Mouse (Mus musculus): ENCODE data around the gene Dip2b. TPM values are rescaled to one million over a fixed set of nuclear protein-coding genes. Genes with fewer than 3 reads are reported as not detected.

The Dip2b gene
- polyA plus RNA-seq, 1 experiment: 2.6 TPM

- no peak for TF ChIP-seq GATA1 (IDR thresholded peaks at IDR 0.05; ENCODE audit: low read length)
Observed at GRCm38 (mm10) chr15:100126456-100127107, 88.1 kb downstream of the Dip2b start.

DNA sequence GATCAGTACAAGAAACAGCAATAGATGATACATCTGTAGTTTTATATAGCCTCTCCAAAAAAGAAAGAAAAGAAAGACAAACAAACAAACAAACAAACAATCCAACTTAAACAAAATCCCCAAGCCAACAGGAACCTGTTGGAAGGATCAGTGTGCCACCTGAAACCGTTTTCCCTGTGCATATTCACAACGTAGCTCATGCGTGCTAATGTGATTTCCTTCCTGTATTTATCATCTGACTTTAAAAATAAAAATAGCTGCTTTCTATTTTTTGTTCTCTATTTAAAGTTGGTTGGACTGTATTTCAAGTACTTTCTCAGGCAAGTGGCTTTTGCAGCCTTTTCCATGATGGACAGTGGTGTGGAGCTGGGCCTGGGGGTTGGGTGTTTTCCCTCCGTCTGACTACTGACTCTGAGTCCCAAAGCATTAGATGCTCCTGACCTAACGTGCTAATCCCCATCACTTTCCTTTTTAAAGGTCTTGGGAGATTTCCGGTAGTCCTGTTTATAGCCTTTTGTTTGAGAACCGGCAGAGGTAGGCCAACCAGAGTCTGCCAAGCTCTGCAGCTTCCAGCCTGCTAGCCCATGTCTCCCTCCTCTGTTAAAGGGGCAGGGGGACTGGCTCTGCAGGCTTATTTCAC lies 90.8 kb downstream of the Dip2b start:
- no peak for TF ChIP-seq GATA1 (IDR thresholded peaks at IDR 0.05; ENCODE audit: low read length)

DNA sequence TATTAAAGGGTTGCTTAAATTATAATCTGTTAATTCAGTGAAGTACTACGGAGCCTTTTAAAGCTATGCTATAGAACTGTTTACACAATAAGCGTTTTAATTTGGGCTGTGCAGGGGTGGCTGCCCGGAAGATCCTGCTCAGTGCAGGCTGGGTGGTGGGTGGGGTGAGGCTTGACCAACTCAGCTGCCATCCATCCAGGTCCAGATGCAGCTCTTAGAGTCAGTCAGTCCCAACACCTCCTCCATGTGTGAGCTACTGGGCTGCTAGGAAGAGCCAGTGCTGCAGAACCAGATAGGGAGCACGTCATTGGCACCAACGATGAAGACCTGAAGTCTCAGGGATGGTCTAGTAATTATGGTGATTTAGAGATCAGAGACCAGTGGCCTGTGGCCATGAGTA lies 101.2 kb downstream of the Dip2b start:
- TF ChIP-seq GATA1 (IDR thresholded peaks at IDR 0.05; ENCODE audit: low read length): no peak

DNA sequence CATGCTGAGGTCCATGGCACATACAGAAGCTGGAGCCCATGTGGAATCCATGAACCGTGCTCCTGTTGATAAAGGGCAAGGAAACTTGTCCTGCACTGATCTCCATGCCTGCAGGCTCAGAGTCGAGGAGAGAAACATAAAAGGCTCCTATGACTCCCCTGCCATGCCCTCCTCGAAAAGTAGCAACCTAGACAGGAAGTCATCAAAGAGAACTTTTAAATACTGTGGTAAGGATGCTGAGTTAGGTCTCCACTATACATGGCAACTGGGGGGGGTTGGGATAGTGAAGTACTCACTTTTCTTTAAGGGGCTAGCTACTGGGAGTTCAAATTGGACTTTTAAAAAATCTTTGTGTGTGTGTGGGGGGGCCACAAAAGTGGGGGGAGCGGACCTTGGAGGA lies 102.0 kb downstream of the Dip2b start:
- TF ChIP-seq GATA1 (IDR thresholded peaks at IDR 0.05; ENCODE audit: low read length): no peak

- no peak for TF ChIP-seq GATA1 (IDR thresholded peaks at IDR 0.05; ENCODE audit: low read length)
Observed at GRCm38 (mm10) chr15:100143091-100143801, 104.8 kb downstream of the Dip2b start.

GRCm38 (mm10) chr15:100144854-100145824 lies 106.7 kb downstream of the Dip2b start:
- no peak for TF ChIP-seq GATA1 (IDR thresholded peaks at IDR 0.05; ENCODE audit: low read length)

- TF ChIP-seq GATA1 (IDR thresholded peaks at IDR 0.05; ENCODE audit: low read length): no peak
Observed at GRCm38 (mm10) chr15:100145917-100146316, 107.5 kb downstream of the Dip2b start.

GRCm38 (mm10) chr15:100150593-100150992 lies 112.1 kb downstream of the Dip2b start:
- no peak for TF ChIP-seq GATA1 (IDR thresholded peaks at IDR 0.05; ENCODE audit: low read length)

GRCm38 (mm10) chr15:100152321-100152720 lies 113.9 kb downstream of the Dip2b start:
- no peak for TF ChIP-seq GATA1 (IDR thresholded peaks at IDR 0.05; ENCODE audit: low read length)

DNA sequence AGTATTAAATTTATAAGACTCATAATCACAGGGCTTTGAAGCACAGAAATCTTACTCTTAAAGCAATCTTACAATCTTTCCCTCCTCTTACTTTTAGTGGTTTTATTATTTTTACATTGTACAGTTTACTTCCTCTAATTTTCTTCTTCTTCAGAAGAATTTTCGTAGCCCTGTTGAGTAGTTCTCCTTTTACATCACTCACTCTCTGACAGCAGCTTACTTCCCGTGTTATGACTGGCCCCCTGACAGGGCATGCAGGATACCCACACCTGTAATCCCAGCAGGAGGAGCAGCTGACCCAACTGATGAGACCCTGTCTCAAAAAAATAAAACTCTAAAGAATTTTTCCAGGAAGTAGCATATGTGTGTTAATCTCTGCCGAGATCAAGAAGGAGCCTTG lies 114.6 kb downstream of the Dip2b start:
- TF ChIP-seq GATA1 (IDR thresholded peaks at IDR 0.05; ENCODE audit: low read length): no peak

DNA sequence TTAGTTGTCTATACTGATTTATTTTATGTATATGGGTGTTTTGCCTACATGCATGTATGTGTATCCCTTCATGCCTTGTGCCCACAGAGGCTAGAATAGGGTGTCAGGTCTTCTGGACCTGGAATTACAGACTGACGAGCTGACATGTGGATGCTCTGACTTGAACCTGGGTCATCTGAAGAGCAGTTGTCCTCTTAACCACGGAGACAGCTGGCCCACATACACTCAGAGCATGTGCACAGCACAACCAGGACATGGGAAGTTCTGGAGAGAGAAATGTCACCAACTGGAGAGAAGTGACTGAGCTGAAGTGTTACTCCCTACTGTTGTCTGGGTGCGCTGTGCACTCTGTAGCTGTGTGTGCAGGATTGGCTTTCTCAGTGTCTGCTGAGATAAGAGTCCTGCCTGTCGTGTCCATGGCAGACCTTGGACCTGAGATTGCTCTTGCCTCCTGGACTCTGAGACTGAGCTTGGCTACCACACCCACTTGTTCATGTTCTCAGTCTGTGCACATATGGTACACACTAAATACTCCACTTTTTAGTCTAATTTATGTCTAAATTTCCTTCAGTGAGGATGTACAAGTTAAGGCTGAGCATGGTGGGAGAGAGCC lies 117.7 kb downstream of the Dip2b start:
- TF ChIP-seq GATA1 (IDR thresholded peaks at IDR 0.05; ENCODE audit: low read length): no peak

DNA sequence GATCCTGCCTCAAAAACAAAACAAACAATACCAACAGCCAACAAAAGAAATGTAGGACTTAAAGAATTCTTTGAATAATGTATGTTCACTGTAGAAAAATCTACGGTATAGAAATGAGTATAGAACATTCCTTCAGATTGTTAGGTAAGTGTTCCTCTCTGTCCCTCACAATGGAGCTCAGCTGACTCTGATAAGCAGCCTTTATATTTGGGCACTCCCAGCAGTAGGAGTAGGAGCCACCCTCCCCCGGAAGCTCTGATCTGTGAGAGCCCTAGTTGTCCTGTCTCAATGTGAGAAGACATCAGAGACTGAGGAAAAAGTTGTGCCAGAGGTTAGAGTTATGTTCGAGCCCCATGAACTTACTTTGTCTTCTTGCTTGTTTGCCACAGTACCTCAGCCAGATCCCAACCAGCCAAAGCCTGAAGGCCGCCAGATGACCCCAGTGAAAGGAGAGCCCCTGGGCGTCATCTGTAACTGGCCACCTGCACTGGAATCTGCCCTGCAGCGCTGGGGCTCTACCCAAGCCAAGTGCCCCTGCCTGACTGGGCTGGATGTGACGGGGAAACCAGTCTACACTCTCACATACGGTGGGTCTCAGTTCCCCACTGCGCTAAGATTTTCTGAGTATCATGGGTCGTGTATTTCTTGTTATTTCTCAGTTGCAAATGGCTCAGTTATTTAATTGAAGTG lies 118.5 kb downstream of the Dip2b start:
- TF ChIP-seq GATA1 (IDR thresholded peaks at IDR 0.05; ENCODE audit: low read length): no peak

DNA sequence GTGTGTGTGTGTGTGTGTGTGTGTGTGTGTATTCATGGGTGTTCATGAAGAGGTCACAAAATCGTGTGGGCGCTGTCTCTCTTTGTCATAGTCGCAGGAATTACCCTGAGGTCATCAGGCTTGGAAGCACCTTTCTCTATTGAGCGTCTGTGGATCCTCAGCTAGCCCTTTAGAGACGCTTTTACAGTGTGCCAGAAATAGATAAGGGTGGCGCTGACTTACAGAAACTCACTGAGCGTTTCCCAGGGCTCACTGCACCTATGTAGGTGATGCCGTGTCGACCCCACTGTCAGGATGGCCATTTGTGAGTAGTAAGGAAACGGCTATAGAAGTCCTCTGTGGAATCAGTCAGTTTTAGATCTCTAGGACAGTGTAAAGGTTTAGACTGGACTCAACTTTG lies 120.5 kb downstream of the Dip2b start:
- no peak for TF ChIP-seq GATA1 (IDR thresholded peaks at IDR 0.05; ENCODE audit: low read length)

DNA sequence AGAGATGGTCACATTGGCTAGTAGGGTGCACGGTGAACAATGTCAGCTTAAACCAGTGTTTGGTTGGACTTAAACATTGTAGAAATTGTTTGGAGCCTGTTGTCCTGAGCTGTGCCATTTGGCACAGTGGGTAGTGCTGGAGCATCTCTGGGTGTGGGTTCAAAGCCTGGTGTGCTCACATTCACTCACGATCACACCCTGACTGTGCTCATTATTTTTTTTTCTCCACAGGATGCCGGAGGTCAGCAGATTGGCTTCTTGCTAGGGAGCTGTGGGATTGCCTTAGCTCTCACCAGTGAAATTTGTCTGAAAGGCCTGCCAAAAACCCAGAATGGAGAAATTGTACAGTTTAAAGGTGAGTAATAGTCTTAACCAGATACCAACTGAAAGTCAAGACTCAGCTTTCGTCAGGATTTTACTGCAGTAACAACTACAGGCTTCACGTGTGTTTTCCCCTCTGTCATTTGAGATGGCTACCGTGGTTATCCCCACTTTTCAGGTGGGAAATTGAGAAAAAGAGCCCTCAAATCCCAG lies 123.3 kb downstream of the Dip2b start:
- TF ChIP-seq GATA1 (IDR thresholded peaks at IDR 0.05; ENCODE audit: low read length): no peak

Data from G1E-ER4 (cell line).